Mouse (Mus musculus) forebrain, embryonic 16.5 days (tissue): ENCODE measurements around the gene Ppp1r35. TPM values are rescaled to one million over a fixed set of nuclear protein-coding genes. Genes with fewer than 3 reads are reported as not detected.

Source experiments
- ATAC-seq: fragments of 200-750 bp; cut with Nextera tagmentation; 2 replicates; pipeline ENCODE4 v1.8.0; 2017; ENCODE audit warnings: mild to moderate bottlenecking, moderate library complexity
- H3K27ac ChIP-seq: fragments of 300-500 bp; sonication (generic); 2 replicates; pipeline ENCODE4 v1.5.1; 2014; ENCODE audit warnings: low read length, control low read depth
- H3K27me3 ChIP-seq: fragments of 300-500 bp; sonication (generic); replicated peaks from 2 replicates; pipeline ENCODE4 v1.6.1; 2014; ENCODE audit warnings: low read length; ENCODE audit not compliant: control insufficient read depth, insufficient read depth
- H3K36me3 ChIP-seq: fragments of 300-500 bp; sonication (generic); 2 replicates; pipeline ENCODE4 v1.6.1; 2014; ENCODE audit not compliant: control insufficient read depth, insufficient read depth
- H3K4me1 ChIP-seq: fragments of 300-500 bp; sonication (generic); replicated peaks from 2 replicates; pipeline ENCODE4 v1.6.1; 2014; ENCODE audit warnings: low read length; ENCODE audit not compliant: control insufficient read depth, insufficient read depth
- H3K4me2 ChIP-seq: fragments of 300-500 bp; sonication (generic); 2 replicates; pipeline ENCODE4 v1.6.1; 2014; ENCODE audit warnings: mild to moderate bottlenecking, low read length, control low read depth
- H3K4me3 ChIP-seq: fragments of 300-500 bp; sonication (generic); replicated peaks from 2 replicates; pipeline ENCODE4 v1.5.1; 2014; ENCODE audit warnings: mild to moderate bottlenecking, low read length, control low read depth
- H3K9ac ChIP-seq: fragments of 300-500 bp; sonication (generic); replicated peaks from 2 replicates; pipeline ENCODE4 v1.6.1; 2014; ENCODE audit warnings: low read depth, low read length, control low read depth
- H3K9me3 ChIP-seq: fragments of 300-500 bp; sonication (generic); 2 replicates; pipeline ENCODE4 v1.6.1; 2016; ENCODE audit warnings: low read length; ENCODE audit not compliant: control insufficient read depth
- WGBS: fragments of 180-500 bp; shearing (Covaris S2); extraction: QIAGEN DNeasy Blood & Tissue Kit; methylation state at CpG from one replicate; pipeline ENCODE4 v1.1.7; 2014; 5-methylcytosine and 5-hydroxymethylcytosine counted together
- polyA plus RNA-seq: library from polyadenylated mRNA; unstranded; fragments of >200 nt; fragmentation: Nextera tagmentation; extraction: Ambion mirVana; gene quantifications from 2 replicates; pipeline ENCODE4 v1.2.1, GENCODE M21; 2015

Gene Ppp1r35
- polyA plus RNA-seq, 1 experiment from 2014 or later: 34.4 TPM

GRCm38 (mm10) chr5:137742048-137742447, 36.6 kb upstream of the Ppp1r35 start:
- 80% methylated on average over 10 of the region's 10 CpGs for WGBS
- H3K4me1 ChIP-seq: peaks cover 53% of the 10 kb centered on the region
- H3K27ac ChIP-seq: no peak overlapping the region
- no peak for ATAC-seq
- H3K4me3 ChIP-seq: no peak overlapping the region; the same call in 1 of the 2 replicates
- H3K36me3 ChIP-seq: no peaks in the 10 kb centered on the region; the same call in 1 of the 2 replicates
- no peaks in the 10 kb centered on the region for H3K9me3 ChIP-seq
- no peak overlapping the region for H3K9ac ChIP-seq
- peak overlapping the region; percentile 84 for H3K4me2 ChIP-seq
- no peaks in the 10 kb centered on the region for H3K27me3 ChIP-seq

DNA sequence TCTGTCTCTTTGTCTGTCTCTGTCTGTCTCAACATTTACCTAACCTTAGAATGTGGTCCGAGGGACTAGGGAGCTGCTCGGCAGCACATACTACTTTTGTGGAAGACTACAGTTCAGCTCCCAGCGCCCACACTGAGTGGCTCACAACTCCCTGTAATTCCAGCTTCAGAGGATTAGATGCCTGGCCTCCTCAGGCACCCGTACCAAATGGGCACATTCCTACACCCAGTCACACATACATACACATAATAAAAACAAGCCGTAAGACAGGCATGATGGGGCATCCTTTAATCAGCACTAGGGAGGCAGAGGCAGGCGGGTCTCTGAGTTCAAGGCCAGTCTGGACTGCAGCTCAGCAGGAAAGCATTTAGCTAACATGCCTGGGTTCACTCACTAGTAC, 35.8 kb upstream of the Ppp1r35 start:
- 92% methylated on average over 6 of the region's 6 CpGs for WGBS
- peaks cover 57% of the 10 kb centered on the region for H3K4me1 ChIP-seq

GRCm38 (mm10) chr5:137744197-137744596, 34.5 kb upstream of the Ppp1r35 start:
- Histone ChIP-seq H3K4me3 (no peak overlapping the region), H3K27ac (peak overlapping the region; percentile 31; the same call in 1 of the 2 replicates), H3K4me1 (peaks cover 57% of the 10 kb centered on the region), H3K4me2 (no peak overlapping the region), H3K36me3 (no peaks in the 10 kb centered on the region), H3K9me3 (no peaks in the 10 kb centered on the region), H3K9ac (no peak overlapping the region), H3K27me3 (no peaks in the 10 kb centered on the region)
- WGBS: 57% methylated on average over 7 of the region's 7 CpGs
- no peak for ATAC-seq

More for the DNA sequence above, 35.8 kb upstream of the Ppp1r35 start:
- Histone ChIP-seq H3K27me3 (no peaks in the 10 kb centered on the region), H3K9me3 (no peaks in the 10 kb centered on the region), H3K4me2 (no peak overlapping the region), H3K9ac (no peak overlapping the region), H3K36me3 (no peaks in the 10 kb centered on the region), H3K4me3 (no peak overlapping the region), H3K27ac (no peak overlapping the region)
- no peak for ATAC-seq

- peak; percentile 74 for ATAC-seq
- H3K4me1 ChIP-seq: peaks cover 49% of the 10 kb centered on the region
- peak within 1 kb of the TSS; percentile 93 for H3K27ac ChIP-seq
- peak within 1 kb of the TSS; percentile 78 for H3K9ac ChIP-seq
- H3K4me3 ChIP-seq: peak within 1 kb of the TSS; percentile 66
- H3K4me2 ChIP-seq: peak within 1 kb of the TSS; percentile 99
- WGBS: 4% methylated on average over 28 of the region's 28 CpGs
- no peaks in the 10 kb centered on the region for H3K36me3 ChIP-seq
- no peaks in the 10 kb centered on the region for H3K27me3 ChIP-seq
- H3K9me3 ChIP-seq: no peaks in the 10 kb centered on the region
Measured at GRCm38 (mm10) chr5:137745214-137746171, 33.2 kb upstream of the Ppp1r35 start, which contains the start of gene Tsc22d4. Gene Tsc22d4 (plus strand): TSS chr5:137745730.

DNA sequence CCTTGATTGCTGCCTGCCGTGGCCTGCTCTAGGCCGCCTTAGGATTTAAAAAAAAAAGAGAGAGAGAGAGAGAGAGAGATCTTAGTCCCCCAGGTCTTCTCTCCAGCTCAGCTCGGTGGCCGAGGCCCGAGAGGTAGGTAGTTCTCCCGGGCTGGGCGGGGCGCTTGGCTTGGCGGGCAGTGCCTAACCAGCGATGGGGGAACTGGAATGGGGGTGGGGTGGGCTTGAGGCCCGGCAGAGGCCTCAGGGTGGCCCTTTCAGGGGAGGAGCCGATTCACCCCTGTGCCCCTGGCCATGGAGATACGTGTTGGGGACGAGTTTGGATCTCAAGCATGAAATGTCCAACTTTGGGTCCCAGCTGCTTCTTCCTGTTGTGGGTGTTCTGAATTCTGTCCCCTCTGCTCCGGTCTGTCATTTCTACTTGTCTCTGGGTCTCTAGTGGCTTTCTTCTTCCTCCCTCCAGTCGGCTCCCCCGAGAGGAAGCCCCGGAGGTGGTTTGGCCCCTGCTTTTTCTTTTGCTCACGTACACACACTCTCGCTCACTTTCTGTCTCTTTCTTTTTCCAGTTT, 32.3 kb upstream of the Ppp1r35 start:
- peak; percentile 11 for ATAC-seq
- 0% methylated on average over 20 of the region's 20 CpGs for WGBS

DNA sequence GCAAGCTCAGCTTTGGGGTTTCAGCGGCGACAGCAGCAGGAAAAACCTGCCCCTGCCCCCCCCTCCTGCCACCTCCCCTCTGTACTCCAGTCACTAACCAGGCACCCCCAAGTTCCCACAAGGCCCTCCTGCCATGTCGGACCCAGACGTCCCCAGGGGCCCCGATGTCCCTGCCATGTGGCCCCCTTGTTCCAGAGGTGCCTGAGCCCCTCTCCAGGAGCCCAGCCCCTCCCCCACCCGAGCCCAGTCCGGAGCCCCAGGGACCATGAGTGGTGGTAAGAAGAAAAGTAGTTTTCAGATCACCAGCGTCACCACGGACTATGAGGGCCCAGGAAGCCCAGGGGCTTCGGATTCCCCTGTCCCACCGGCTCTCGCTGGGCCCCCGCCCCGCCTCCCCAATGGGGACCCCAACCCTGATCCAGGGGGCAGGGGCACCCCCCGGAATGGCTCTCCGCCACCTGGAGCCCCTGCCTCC, 31.8 kb upstream of the Ppp1r35 start:
- ATAC-seq: no peak
- whole genome bisulfite sequencing: under 1% methylated on average over 16 of the region's 16 CpGs

More for the DNA sequence above, 32.3 kb upstream of the Ppp1r35 start:
- Histone ChIP-seq H3K27me3 (no peaks in the 10 kb centered on the region), H3K4me3 (peak overlapping the region; percentile 66), H3K4me1 (peaks cover 48% of the 10 kb centered on the region), H3K36me3 (no peaks in the 10 kb centered on the region; the same call in 1 of the 2 replicates), H3K4me2 (peak overlapping the region; percentile 99), H3K9me3 (no peaks in the 10 kb centered on the region), H3K27ac (peak overlapping the region; percentile 93), H3K9ac (peak overlapping the region; percentile 78)

GRCm38 (mm10) chr5:137747326-137747961, 31.2 kb upstream of the Ppp1r35 start:
- Histone ChIP-seq H3K4me1 (peaks cover 41% of the 10 kb centered on the region), H3K27ac (peak overlapping the region; percentile 93), H3K9ac (peak overlapping the region; percentile 78), H3K4me3 (peak overlapping the region; percentile 66), H3K9me3 (no peaks in the 10 kb centered on the region), H3K27me3 (no peaks in the 10 kb centered on the region), H3K4me2 (peak overlapping the region; percentile 99), H3K36me3 (peaks cover 5% of the 10 kb centered on the region)
- WGBS: 4% methylated on average over 25 of the region's 26 CpGs
- ATAC-seq: peak; percentile 19; the same call in 1 of the 2 replicates

More for the DNA sequence above, 31.8 kb upstream of the Ppp1r35 start:
- Histone ChIP-seq H3K27ac (peak overlapping the region; percentile 93), H3K4me1 (peaks cover 42% of the 10 kb centered on the region), H3K27me3 (no peaks in the 10 kb centered on the region), H3K4me3 (peak overlapping the region; percentile 66), H3K9me3 (no peaks in the 10 kb centered on the region), H3K36me3 (peaks cover 3% of the 10 kb centered on the region), H3K4me2 (peak overlapping the region; percentile 99), H3K9ac (peak overlapping the region; percentile 78)

DNA sequence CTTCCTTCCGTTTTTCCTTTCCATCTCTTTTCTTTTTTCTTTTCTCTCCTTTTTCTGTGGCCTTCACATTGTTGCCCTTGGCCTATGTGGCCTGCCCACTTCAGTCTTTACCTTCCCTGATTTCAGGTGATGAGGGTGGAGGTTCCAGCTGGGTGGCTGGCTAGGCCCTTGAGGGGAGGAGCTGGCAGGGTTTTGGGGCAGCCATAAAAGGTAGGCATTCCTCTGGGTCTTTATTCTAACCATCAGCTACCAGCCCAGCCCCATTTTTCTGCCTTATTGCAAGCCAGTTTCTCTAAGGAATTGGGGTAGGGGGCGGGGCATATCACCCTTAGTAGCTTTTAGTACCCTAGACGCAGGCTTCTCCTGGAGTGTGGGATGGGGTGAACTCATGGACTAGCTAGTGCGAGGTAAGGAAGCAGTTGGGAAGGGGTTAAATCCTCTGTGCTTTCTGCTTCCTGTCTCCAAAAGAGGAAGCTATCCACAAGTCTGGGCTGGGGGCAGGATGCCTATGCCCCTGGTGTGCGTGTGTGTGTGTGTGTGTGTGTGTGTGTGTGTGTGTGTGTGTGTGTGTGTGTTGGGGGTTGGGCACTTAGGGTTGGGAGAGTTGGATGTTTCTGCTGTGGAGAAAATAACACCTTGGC, 30.4 kb upstream of the Ppp1r35 start:
- 31% methylated on average over 5 of the region's 5 CpGs for WGBS
- Histone ChIP-seq H3K4me3 (peak overlapping the region; percentile 66), H3K4me1 (peaks cover 41% of the 10 kb centered on the region), H3K27me3 (no peaks in the 10 kb centered on the region), H3K9ac (peak overlapping the region; percentile 27), H3K9me3 (no peaks in the 10 kb centered on the region), H3K36me3 (peaks cover 5% of the 10 kb centered on the region), H3K4me2 (peak overlapping the region; percentile 99), H3K27ac (peak overlapping the region; percentile 49)
- ATAC-seq: no peak
